Mouse (Mus musculus) heart, embryonic 13.5 days (tissue): ENCODE measurements around the gene Nsd1. TPM values are rescaled to one million over a fixed set of nuclear protein-coding genes. Genes with fewer than 3 reads are reported as not detected.

Source experiments
- ATAC-seq: fragments of 200-750 bp; cut with Nextera tagmentation; 2 replicates; pipeline ENCODE4 v1.8.0; 2017; ENCODE audit warnings: moderate TSS enrichment; ENCODE audit not compliant: insufficient number of reproducible peaks, low FRiP score, low TSS enrichment; ENCODE audit errors: extremely low read depth
- H3K27ac ChIP-seq: fragments of 300-500 bp; sonication (generic); replicated peaks from 2 replicates; pipeline ENCODE4 v1.5.1; 2015; ENCODE audit warnings: moderate library complexity, mild to moderate bottlenecking, inconsistent platforms
- H3K27me3 ChIP-seq: fragments of 300-500 bp; sonication (generic); replicated peaks from 2 replicates; pipeline ENCODE4 v1.6.1; 2015; ENCODE audit warnings: mild to moderate bottlenecking, inconsistent platforms
- H3K36me3 ChIP-seq: fragments of 300-500 bp; sonication (generic); 2 replicates; pipeline ENCODE4 v1.6.1; 2015; ENCODE audit warnings: mild to moderate bottlenecking, inconsistent platforms
- H3K4me1 ChIP-seq: fragments of 300-500 bp; sonication (generic); 2 replicates; pipeline ENCODE4 v1.6.1; 2015; ENCODE audit warnings: inconsistent platforms
- H3K4me2 ChIP-seq: fragments of 300-500 bp; sonication (generic); 2 replicates; pipeline ENCODE4 v1.6.1; 2015; ENCODE audit warnings: inconsistent platforms, mild to moderate bottlenecking, moderate library complexity
- H3K4me3 ChIP-seq: fragments of 300-500 bp; sonication (generic); 2 replicates; pipeline ENCODE4 v1.5.1; 2015; ENCODE audit warnings: moderate library complexity, mild to moderate bottlenecking, inconsistent platforms
- H3K9ac ChIP-seq: fragments of 300-500 bp; sonication (generic); 2 replicates; pipeline ENCODE4 v1.6.1; 2015; ENCODE audit warnings: inconsistent platforms, mild to moderate bottlenecking, moderate library complexity
- H3K9me3 ChIP-seq: fragments of 300-500 bp; sonication (generic); 2 replicates; pipeline ENCODE4 v1.6.1; 2016; ENCODE audit warnings: inconsistent platforms
- WGBS: fragments of 180-500 bp; shearing (Covaris S2); methylation state at CpG from one replicate; pipeline ENCODE4 v1.1.7; 2015; ENCODE audit warnings: mixed read lengths; 5-methylcytosine and 5-hydroxymethylcytosine counted together
- polyA plus RNA-seq: library from polyadenylated mRNA; unstranded; fragments of >200 nt; fragmentation: Nextera tagmentation; extraction: Ambion mirVana; gene quantifications from 2 replicates; pipeline ENCODE4 v1.2.1, GENCODE M21; 2015

The Nsd1 gene
- polyA plus RNA-seq, 1 experiment from 2014 or later, result 41.4 TPM

- H3K4me1 ChIP-seq, result peaks cover 51% of the 10 kb centered on the region
- peaks cover 41% of the 10 kb centered on the region for H3K36me3 ChIP-seq
- no peaks in the 10 kb centered on the region for H3K9me3 ChIP-seq
- H3K27me3 ChIP-seq, result 0 out of 2 replicates have a peak, but pooled peaks cover 3% of the 10 kb centered on the region
- peak overlapping the region; percentile 73 for H3K4me3 ChIP-seq
- H3K27ac ChIP-seq, result peak overlapping the region; percentile 97
- under 1% methylated on average over 55 of the region's 58 CpGs for WGBS
- peak overlapping the region; percentile 96 for H3K9ac ChIP-seq
- H3K4me2 ChIP-seq, result peak overlapping the region; percentile 88
- ATAC-seq, result no peak
Measured at GRCm38 (mm10) chr13:55212361-55213137, 3.0 kb downstream of the Nsd1 start.

- Histone ChIP-seq H3K27me3 (no peaks in the 10 kb centered on the region), H3K9me3 (no peaks in the 10 kb centered on the region), H3K27ac (peak overlapping the region; percentile 97), H3K9ac (peak overlapping the region; percentile 96), H3K4me1 (peaks cover 58% of the 10 kb centered on the region), H3K4me2 (peak overlapping the region; percentile 88), H3K36me3 (peaks cover 48% of the 10 kb centered on the region), H3K4me3 (peak overlapping the region; percentile 73)
- WGBS, result 64% methylated on average over 10 of the region's 10 CpGs
- no peak for ATAC-seq
Measured at GRCm38 (mm10) chr13:55213138-55213806, 3.7 kb downstream of the Nsd1 start.

- 96% methylated on average over 3 of the region's 3 CpGs for WGBS
- no peak for ATAC-seq
- H3K36me3 ChIP-seq, result peaks cover 94% of the 10 kb centered on the region
Measured at GRCm38 (mm10) chr13:55224364-55224763, 14.8 kb downstream of the Nsd1 start.

GRCm38 (mm10) chr13:55230701-55231100 is 21.1 kb downstream of the Nsd1 start:
- H3K9me3 ChIP-seq, result no peaks in the 10 kb centered on the region
- no peaks in the 10 kb centered on the region for H3K4me1 ChIP-seq
- H3K27ac ChIP-seq, result no peak overlapping the region
- WGBS, result 84% methylated on average over 1 of the region's 1 CpGs
- ATAC-seq, result no peak
- H3K9ac ChIP-seq, result no peak overlapping the region
- peaks cover 82% of the 10 kb centered on the region for H3K36me3 ChIP-seq
- no peak overlapping the region for H3K4me3 ChIP-seq
- H3K4me2 ChIP-seq, result no peak overlapping the region
- no peaks in the 10 kb centered on the region for H3K27me3 ChIP-seq

More at GRCm38 (mm10) chr13:55224364-55224763, 14.8 kb downstream of the Nsd1 start:
- H3K4me3 ChIP-seq, result no peak overlapping the region
- H3K27me3 ChIP-seq, result no peaks in the 10 kb centered on the region
- H3K4me2 ChIP-seq, result no peak overlapping the region
- no peaks in the 10 kb centered on the region for H3K9me3 ChIP-seq
- H3K9ac ChIP-seq, result no peak overlapping the region
- H3K27ac ChIP-seq, result no peak overlapping the region
- H3K4me1 ChIP-seq, result peaks cover 9% of the 10 kb centered on the region

GRCm38 (mm10) chr13:55243205-55243604 is 33.6 kb downstream of the Nsd1 start:
- 74% methylated on average over 3 of the region's 3 CpGs for WGBS

GRCm38 (mm10) chr13:55247293-55248030 is 37.9 kb downstream of the Nsd1 start:
- 86% methylated on average over 17 of the region's 17 CpGs for WGBS
- Histone ChIP-seq H3K36me3 (peaks cover 85% of the 10 kb centered on the region), H3K4me1 (peaks cover 6% of the 10 kb centered on the region; the same call in 1 of the 2 replicates), H3K4me2 (no peak overlapping the region), H3K27ac (no peak overlapping the region), H3K9me3 (no peaks in the 10 kb centered on the region), H3K9ac (no peak overlapping the region), H3K27me3 (no peaks in the 10 kb centered on the region), H3K4me3 (no peak overlapping the region)
- ATAC-seq, result no peak

More at GRCm38 (mm10) chr13:55243205-55243604, 33.6 kb downstream of the Nsd1 start:
- H3K9ac ChIP-seq, result no peak overlapping the region
- no peaks in the 10 kb centered on the region for H3K27me3 ChIP-seq
- no peak overlapping the region for H3K4me2 ChIP-seq
- no peaks in the 10 kb centered on the region for H3K9me3 ChIP-seq
- H3K36me3 ChIP-seq, result peaks cover 96% of the 10 kb centered on the region
- no peak overlapping the region for H3K27ac ChIP-seq
- peaks cover 12% of the 10 kb centered on the region for H3K4me1 ChIP-seq
- no peak for ATAC-seq
- H3K4me3 ChIP-seq, result no peak overlapping the region

GRCm38 (mm10) chr13:55249246-55249645 is 39.7 kb downstream of the Nsd1 start:
- 87% methylated on average over 4 of the region's 4 CpGs for WGBS
- Histone ChIP-seq H3K9me3 (no peaks in the 10 kb centered on the region), H3K4me2 (no peak overlapping the region), H3K27me3 (no peaks in the 10 kb centered on the region), H3K4me3 (no peak overlapping the region), H3K36me3 (peaks cover 76% of the 10 kb centered on the region), H3K9ac (no peak overlapping the region), H3K27ac (no peak overlapping the region), H3K4me1 (peaks cover 5% of the 10 kb centered on the region; the same call in 1 of the 2 replicates)
- no peak for ATAC-seq

GRCm38 (mm10) chr13:55252820-55253219 is 43.2 kb downstream of the Nsd1 start:
- H3K9me3 ChIP-seq, result no peaks in the 10 kb centered on the region
- no peak overlapping the region for H3K4me2 ChIP-seq
- no peak overlapping the region for H3K4me3 ChIP-seq
- H3K9ac ChIP-seq, result no peak overlapping the region
- no peaks in the 10 kb centered on the region for H3K27me3 ChIP-seq
- peaks cover 58% of the 10 kb centered on the region for H3K36me3 ChIP-seq
- ATAC-seq, result no peak
- 87% methylated on average over 4 of the region's 4 CpGs for WGBS
- H3K27ac ChIP-seq, result no peak overlapping the region
- peaks cover 4% of the 10 kb centered on the region; the same call in 1 of the 2 replicates for H3K4me1 ChIP-seq

- no peak for ATAC-seq
- no peaks in the 10 kb centered on the region for H3K9me3 ChIP-seq
- H3K36me3 ChIP-seq, result peaks cover 55% of the 10 kb centered on the region
- 64% methylated on average over 3 of the region's 3 CpGs for WGBS
- H3K9ac ChIP-seq, result no peak overlapping the region
- no peaks in the 10 kb centered on the region for H3K27me3 ChIP-seq
- no peak overlapping the region for H3K4me2 ChIP-seq
- H3K4me3 ChIP-seq, result no peak overlapping the region
- H3K4me1 ChIP-seq, result peaks cover 4% of the 10 kb centered on the region; the same call in 1 of the 2 replicates
- no peak overlapping the region for H3K27ac ChIP-seq
Measured at GRCm38 (mm10) chr13:55255052-55255652, 45.6 kb downstream of the Nsd1 start.

GRCm38 (mm10) chr13:55258651-55259050 is 49.1 kb downstream of the Nsd1 start:
- H3K36me3 ChIP-seq, result peaks cover 63% of the 10 kb centered on the region

GRCm38 (mm10) chr13:55261521-55261920 is 51.9 kb downstream of the Nsd1 start:
- Histone ChIP-seq H3K9me3 (no peaks in the 10 kb centered on the region), H3K4me2 (no peak overlapping the region), H3K27ac (no peak overlapping the region), H3K36me3 (peaks cover 72% of the 10 kb centered on the region), H3K9ac (no peak overlapping the region), H3K27me3 (no peaks in the 10 kb centered on the region), H3K4me1 (0 out of 2 replicates have a peak, but pooled peaks cover under 1% of the 10 kb centered on the region), H3K4me3 (no peak overlapping the region)
- 92% methylated on average over 8 of the region's 8 CpGs for WGBS
- no peak for ATAC-seq

More at GRCm38 (mm10) chr13:55258651-55259050, 49.1 kb downstream of the Nsd1 start:
- no peak for ATAC-seq
- Histone ChIP-seq H3K27me3 (no peaks in the 10 kb centered on the region), H3K9ac (no peak overlapping the region), H3K4me1 (peaks cover 4% of the 10 kb centered on the region; the same call in 1 of the 2 replicates), H3K4me3 (no peak overlapping the region), H3K27ac (no peak overlapping the region), H3K9me3 (no peaks in the 10 kb centered on the region), H3K4me2 (no peak overlapping the region)
- WGBS, result 96% methylated on average over 3 of the region's 3 CpGs
